Mouse (Mus musculus): ENCODE data around the gene Lacc1.
"Not testable (repeated sequence)": the region's sequence is repeated elsewhere in the genome, so short reads cannot be mapped to it uniquely, and the experiment has no call there.

The Lacc1 gene

GRCm38 (mm10) chr14:77036226-77037046 lies at the start of gene Lacc1, which contains the start of gene Ccdc122:
Gene Lacc1 (minus strand): TSS chr14:77036904.
Gene Ccdc122 (plus strand): TSS chr14:77036772.
- DNase-seq (ENCODE audit: low read depth in 2 of 2, low spot score in 2 of 2), result peak; percentile 73 to 74

- DNase-seq (ENCODE audit: low read depth in 2 of 2, low spot score in 2 of 2), result no peak
These were observed 44.5 kb upstream of the Lacc1 start for GRCm38 (mm10) chr14:77081248-77081647.

DNA sequence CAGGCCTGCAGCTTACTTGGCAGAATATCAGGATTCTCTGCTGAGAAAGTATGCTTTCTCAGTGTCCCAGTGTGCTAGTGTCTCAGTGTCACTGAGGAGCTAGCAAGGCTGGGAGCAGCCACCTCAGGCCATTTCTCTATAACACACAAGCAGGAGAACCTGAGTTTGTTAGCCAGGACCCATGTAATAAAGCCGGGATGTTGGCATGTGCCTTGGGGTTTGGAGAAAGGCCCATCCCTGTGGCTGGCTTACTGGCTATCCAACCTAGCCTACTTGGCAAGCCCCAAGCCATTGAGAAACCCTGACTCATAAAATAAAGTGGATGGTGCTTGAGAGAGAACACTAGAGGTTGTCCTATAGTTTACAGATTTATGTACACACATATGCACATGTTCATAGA lies 32.7 kb upstream of the Lacc1 start:
- DNase-seq (ENCODE audit: low read depth in 2 of 2, low spot score in 2 of 2), result no peak

DNA sequence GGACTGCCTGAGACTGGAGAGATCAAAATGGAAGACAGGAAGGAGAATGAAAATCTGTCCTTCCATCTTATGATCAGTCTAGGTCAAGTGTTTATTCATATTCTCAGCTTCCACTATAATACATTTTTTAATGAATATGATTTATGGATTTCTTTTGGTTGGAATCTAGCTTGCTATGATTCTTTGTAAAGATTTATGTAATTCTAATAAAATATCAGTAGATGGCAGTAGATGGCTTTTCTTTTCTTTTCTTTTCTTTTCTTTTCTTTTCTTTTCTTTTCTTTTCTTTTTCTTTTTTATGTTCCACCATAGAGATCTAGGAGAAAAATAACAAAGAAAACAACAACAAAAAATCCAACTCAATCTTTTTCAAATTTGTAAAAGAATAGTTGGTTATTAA lies 16.6 kb upstream of the Lacc1 start:
- no peak for DNase-seq (ENCODE audit: low read depth in 2 of 2, low spot score in 2 of 2)

DNA sequence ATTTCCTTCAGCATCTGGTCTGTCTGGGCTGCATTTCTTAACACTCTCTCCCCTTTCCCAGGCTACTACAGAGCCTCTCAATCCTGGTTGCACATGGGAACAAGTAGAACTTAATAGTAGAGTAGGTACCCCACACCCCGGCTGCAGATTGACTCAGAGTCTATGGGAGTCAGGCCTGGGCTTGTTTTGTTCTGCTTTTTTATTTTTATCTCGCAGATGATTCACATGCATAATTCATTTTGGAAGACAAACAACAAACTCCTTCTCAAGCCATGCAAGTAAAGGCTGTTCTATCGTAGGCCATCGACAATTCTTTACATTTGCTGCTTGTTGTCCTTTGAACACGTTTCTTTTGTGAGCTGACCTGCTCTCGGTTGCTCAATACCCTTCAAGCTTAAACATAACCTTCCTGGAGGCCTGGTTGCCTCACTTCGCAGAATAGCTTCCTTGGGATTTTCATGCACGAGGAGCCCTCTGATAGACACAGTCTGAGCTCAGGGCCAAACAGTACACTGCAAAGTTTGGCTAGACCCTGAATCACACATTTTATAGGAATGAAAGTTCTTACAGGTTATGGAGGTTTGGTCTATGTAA lies 1.2 kb upstream of the Lacc1 start:
- no peak for DNase-seq (ENCODE audit: low read depth in 2 of 2, low spot score in 2 of 2)

DNA sequence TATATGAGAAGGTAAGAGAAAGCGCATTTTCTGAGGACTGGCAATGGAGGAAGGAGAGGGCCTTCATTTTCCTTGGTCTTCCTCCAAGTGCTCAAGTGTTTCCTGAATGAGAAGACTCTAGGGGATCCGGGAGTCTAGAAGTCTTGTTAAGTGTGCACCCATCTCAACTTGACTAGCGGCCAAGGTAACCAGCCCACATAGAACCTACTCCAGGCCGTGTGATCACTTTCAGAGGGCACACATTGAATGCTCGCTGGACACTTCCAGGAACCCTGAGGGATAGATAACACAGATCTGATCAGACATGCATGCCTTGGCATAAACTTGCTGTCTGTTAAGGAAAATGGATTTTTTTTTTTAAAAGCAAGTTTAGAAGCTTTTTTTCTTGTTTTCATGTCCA lies 626 bp upstream of the Lacc1 start:
- no peak for DNase-seq (ENCODE audit: low read depth in 2 of 2, low spot score in 2 of 2)

- no peak for DNase-seq (ENCODE audit: low read depth in 2 of 2, low spot score in 2 of 2)
These were observed 1.7 kb downstream of the Lacc1 start for GRCm38 (mm10) chr14:77034970-77035369.

DNA sequence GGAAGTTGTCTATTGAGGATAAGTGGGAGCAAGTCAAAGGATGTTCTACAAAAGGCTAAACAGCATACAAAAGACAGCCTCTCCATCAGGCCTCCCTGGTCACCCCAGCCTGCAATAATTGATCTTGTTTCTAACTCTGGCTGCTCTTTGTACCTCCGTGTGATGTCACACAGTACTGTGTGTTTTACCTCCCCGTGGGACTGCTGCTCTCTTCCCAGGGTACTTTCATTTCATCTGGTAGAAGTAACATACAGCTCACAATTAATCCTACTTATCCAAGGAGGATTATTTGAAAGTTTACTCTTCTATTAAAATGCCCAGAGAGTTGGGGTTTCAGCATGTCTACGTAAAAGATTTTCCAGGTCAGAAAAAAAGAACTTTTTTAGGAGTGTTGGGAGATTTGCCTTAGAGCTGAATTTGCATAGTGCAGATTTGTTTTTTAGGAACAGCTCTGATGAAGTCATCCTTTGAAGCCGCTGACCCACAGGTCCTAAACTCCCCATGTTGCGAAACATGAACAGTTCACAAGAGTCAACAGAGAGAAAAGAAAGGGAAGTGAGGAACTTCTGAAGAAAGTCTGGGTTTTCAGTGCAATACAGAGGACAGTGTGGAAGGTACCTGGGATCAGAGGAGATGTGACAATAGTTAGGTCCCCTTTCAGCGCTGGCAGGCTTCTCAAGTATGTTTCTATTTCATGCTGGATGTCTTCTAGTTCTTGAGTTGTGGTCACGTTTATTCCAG lies 2.4 kb downstream of the Lacc1 start:
- DNase-seq (ENCODE audit: low read depth in 2 of 2, low spot score in 2 of 2), result no peak

- DNase-seq (ENCODE audit: low read depth in 2 of 2, low spot score in 2 of 2), result no peak
These were observed 3.3 kb downstream of the Lacc1 start for GRCm38 (mm10) chr14:77033391-77033790.

- DNase-seq (ENCODE audit: low read depth in 2 of 2, low spot score in 2 of 2), result no peak
These were observed 4.3 kb downstream of the Lacc1 start for GRCm38 (mm10) chr14:77032433-77032832.

- no peak for DNase-seq (ENCODE audit: low read depth in 2 of 2, low spot score in 2 of 2)
These were observed 5.9 kb downstream of the Lacc1 start for GRCm38 (mm10) chr14:77030808-77031207.

GRCm38 (mm10) chr14:77029319-77030054 lies 7.2 kb downstream of the Lacc1 start:
- no peak for DNase-seq (ENCODE audit: low read depth in 2 of 2, low spot score in 2 of 2)

DNA sequence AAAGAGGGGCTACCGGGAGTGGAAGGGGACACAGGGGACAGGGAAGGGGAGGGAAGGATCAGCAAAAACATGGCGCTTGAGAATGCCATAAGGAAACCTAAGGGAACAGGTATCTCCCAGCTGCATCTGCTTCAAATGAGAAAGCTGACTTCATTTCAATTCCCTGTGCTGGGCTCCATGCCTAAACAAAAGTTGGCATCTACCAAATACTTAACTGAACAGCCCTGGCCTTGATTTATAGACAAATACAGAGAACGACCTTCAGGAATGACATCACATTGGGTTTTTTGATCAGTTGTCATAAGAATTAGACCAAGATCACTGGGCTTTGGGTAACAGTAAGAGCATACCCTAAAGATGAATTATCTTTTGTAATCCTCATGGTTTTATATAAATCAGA lies 12.2 kb downstream of the Lacc1 start:
- DNase-seq (ENCODE audit: low read depth in 2 of 2, low spot score in 2 of 2), result no peak

DNA sequence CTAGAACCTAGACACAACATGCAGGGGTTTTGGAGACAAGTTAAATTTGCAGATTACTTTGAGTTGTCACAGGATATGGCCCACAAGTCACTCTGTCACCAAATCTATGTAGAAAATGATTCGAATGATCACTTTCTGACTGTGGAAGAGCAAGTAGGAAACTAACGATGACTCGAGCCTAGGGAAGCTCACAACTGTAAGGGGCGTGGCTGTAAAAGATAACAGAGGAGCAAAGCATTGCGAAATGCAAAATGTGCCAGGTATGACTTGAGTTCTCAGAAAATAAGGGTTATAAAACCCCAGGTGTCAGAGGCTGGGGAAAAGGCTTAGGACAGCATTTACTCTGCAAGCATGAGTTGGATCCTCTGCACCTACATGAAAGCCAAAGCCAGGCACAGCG lies 19.5 kb downstream of the Lacc1 start:
- no peak for DNase-seq (ENCODE audit: low read depth in 2 of 2, low spot score in 2 of 2)

DNA sequence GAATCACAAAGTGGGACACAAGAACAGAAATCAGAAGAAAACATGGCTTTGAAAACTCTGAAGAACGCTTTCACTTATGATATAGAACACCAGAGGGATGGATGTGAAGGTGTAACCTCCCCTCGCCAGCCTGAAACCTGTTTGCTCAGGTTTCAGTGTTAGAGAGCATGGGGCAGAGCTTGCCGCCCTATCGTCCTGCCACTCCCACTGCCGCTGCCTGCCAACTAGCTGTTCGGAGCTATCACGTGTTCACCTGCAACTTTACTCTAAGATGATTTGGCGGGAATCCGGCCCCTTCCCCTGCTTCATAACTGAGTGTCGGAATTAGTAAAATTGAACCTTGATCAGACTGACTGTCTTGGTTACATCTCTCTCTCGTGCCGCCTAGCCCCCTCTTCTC lies 19.9 kb downstream of the Lacc1 start:
- not testable (repeated sequence) for DNase-seq (ENCODE audit: low read depth in 2 of 2, low spot score in 2 of 2)

- DNase-seq (ENCODE audit: low read depth in 2 of 2, low spot score in 2 of 2), result peak; percentile 8 to 35
These were observed 24.9 kb downstream of the Lacc1 start for GRCm38 (mm10) chr14:77011804-77012203.

- DNase-seq (ENCODE audit: low read depth in 2 of 2, low spot score in 2 of 2), result peak in 1 of 2 experiments; percentile 16
These were observed 28.5 kb downstream of the Lacc1 start for GRCm38 (mm10) chr14:77008238-77008637.

DNA sequence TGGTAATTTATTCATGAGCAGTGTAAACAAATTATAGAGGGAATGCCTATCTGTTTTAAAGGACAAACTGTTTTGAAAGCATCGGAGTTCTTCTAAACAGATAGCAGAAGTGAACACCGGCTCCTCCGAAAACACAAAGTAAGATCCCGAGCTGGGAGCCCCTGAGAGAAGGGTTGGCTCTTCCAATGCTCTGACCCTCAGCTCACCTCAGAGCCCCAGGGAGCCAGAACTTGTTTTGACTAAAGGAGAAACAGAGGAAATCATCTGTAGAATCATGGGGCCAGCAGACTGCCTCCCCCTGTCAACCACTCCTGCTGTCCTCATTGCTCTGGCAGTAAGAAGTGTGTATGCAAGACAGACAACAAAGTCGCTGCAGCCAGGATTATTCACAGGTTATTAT lies 31.1 kb downstream of the Lacc1 start:
- DNase-seq (ENCODE audit: low read depth in 2 of 2, low spot score in 2 of 2), result no peak

DNA sequence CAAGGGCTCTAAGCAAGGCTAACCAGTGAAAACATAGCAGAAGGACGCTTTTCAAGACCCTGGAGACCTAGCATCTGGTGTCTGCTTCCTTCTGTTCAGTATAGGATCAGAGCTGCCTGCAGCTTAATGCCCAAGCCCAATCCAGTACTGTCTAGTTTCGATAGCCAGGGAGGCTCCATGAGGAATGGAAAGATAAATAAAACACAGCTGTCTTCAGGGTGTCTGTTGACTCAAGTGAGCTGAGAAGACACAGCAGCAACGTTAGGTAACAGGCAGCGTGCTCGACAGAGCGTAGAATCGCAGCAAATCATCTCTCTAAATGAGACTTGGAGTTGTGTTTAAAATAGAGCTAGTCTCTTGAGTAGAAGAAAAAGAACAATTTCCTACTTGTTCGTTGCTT lies 32.0 kb downstream of the Lacc1 start:
- DNase-seq (ENCODE audit: low read depth in 2 of 2, low spot score in 2 of 2), result no peak

DNA sequence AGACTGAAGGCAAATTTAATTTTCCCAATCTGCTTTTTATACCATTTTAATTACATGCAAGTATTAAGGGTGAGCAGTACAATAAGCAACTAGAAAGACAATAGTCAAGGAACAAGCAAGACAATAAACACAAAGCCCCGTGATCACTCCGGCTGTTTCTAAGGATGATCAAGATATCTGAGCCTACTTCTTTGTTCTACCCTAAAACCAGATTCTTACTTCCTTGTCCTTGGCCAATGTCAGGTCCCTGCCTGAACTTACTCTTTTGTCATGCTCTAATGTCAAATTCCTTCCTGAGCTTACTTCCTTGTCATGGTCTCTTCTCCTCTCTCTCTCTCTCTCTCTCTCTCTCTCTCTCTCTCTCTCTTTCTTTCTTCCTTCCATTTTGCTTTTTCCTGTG lies 46.4 kb downstream of the Lacc1 start:
- DNase-seq (ENCODE audit: low read depth in 2 of 2, low spot score in 2 of 2), result not testable (repeated sequence)

GRCm38 (mm10) chr14:76981781-76982180 lies 54.9 kb downstream of the Lacc1 start:
- no peak for DNase-seq (ENCODE audit: low read depth in 2 of 2, low spot score in 2 of 2)
